Mouse (Mus musculus) liver, adult 2 months (tissue): ENCODE results near the gene Per1. TPM values are rescaled to one million over a fixed set of nuclear protein-coding genes. Genes with fewer than 3 reads are reported as not detected.

Experiments used
- DNase-seq: peaks from one replicate; pipeline ENCODE4 v3.0.0-alpha.2; 2011; ENCODE audit warnings: low read depth, low spot score; ENCODE audit errors: extremely low read depth
- H3K27ac ChIP-seq: fragments of 200-500 bp; replicated peaks from 2 replicates; pipeline ENCODE4 v1.5.1; 2012; ENCODE audit warnings: low read depth, mild to moderate bottlenecking, control low read depth, inconsistent platforms, low read length; ENCODE audit not compliant: insufficient read depth
- H3K27me3 ChIP-seq: fragments of 200-500 bp; 2 replicates; pipeline ENCODE4 v1.6.1; 2012; ENCODE audit warnings: mild to moderate bottlenecking, moderate library complexity, low read length, inconsistent platforms; ENCODE audit not compliant: control insufficient read depth, insufficient read depth
- H3K36me3 ChIP-seq: fragments of 200-500 bp; 2 replicates; pipeline ENCODE4 v1.6.1; 2012; ENCODE audit warnings: low read length, inconsistent platforms; ENCODE audit not compliant: control insufficient read depth, insufficient read depth
- H3K4me1 ChIP-seq: fragments of 200-500 bp; 2 replicates; pipeline ENCODE4 v1.6.1; 2011; ENCODE audit warnings: low read length; ENCODE audit not compliant: control insufficient read depth, insufficient read depth
- H3K4me3 ChIP-seq: fragments of 200-500 bp; 2 replicates; pipeline ENCODE4 v1.5.1; 2011; ENCODE audit warnings: low read depth, mild to moderate bottlenecking, control low read depth, low read length, moderate library complexity; ENCODE audit not compliant: insufficient read depth
- H3K79me2 ChIP-seq: fragments of 200-500 bp; 2 replicates; pipeline ENCODE4 v1.6.1; 2012; ENCODE audit warnings: inconsistent platforms, mild to moderate bottlenecking, low read length, moderate library complexity; ENCODE audit not compliant: control insufficient read depth, insufficient read depth
- H3K9ac ChIP-seq: fragments of 200-500 bp; 2 replicates; pipeline ENCODE4 v1.6.1; 2012; ENCODE audit warnings: low read depth, mild to moderate bottlenecking, control low read depth, inconsistent platforms, low read length
- CTCF ChIP-seq: fragments of 200-500 bp; IDR thresholded peaks from 2 replicates; pipeline ENCODE4 v1.5.1; 2011; ENCODE audit warnings: low read depth, low read length, control low read depth
- POLR2A ChIP-seq: fragments of 200-500 bp; IDR thresholded peaks from 2 replicates; pipeline ENCODE4 v1.6.1; 2011; ENCODE audit warnings: low read length, control low read depth; ENCODE audit not compliant: insufficient read depth; ENCODE audit errors: extremely low read depth
- WGBS: fragments of 180-500 bp; shearing (Covaris S2); methylation state at CpG from one replicate; pipeline ENCODE4 v1.1.7; 2018; 5-methylcytosine and 5-hydroxymethylcytosine counted together
- polyA plus RNA-seq: library from polyadenylated mRNA; depleted of rRNA; stranded (reverse); fragments of >200 nt; gene quantifications from 2 replicates; pipeline ENCODE4 v1.2.3, GENCODE M21; 2012
- total RNA-seq: library from RNA; depleted of rRNA; stranded (reverse); fragments of >200 nt; gene quantifications from 2 replicates; pipeline ENCODE4 v1.2.3, GENCODE M21; 2014

Gene Per1
- total and polyA plus RNA-seq, 2 experiments = 4.6 to 8.0 TPM

DNA sequence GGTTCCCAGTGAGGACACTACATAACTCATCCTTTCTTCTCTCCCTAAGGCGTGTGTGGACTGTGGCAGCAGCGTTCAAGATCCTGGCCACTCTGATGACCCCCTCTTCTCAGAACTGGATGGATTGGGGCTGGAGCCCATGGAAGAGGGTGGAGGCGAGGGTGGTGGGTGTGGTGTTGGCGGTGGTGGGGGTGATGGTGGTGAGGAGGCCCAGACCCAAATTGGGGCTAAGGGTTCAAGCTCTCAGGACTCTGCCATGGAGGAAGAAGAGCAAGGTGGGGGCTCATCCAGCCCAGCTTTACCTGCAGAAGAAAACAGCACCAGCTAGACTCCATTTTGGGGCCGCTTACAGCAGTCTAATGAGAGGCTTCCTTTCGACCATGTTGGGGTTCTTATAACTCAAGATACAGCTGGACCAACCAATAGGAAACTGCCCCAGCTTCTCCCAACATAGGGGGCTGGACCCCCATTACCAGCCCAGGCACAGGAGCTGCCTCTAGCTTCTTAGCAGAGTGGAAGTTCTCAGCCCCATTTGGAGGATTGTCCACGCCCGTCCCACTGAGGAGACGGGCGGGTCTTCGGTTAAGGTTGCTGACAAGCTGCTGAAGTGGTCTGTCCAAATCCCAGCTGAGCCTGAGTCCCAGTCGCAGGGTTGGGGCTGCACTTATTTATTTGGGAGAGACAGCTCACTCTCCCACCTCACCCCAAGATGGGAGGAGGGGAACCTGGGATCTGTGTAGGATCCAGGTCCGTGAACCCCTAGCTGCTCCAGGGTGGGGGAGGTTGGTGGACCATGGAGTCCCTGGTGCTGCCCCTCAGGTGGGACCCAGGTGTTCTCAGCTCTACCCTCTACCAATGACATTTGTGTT is 14.2 kb downstream of the Per1 start:
- H3K27ac ChIP-seq = no peak overlapping the region
- H3K79me2 ChIP-seq = no peaks in the 10 kb centered on the region
- H3K9ac ChIP-seq = no peak overlapping the region
- no peak for DNase-seq
- H3K36me3 ChIP-seq = peaks cover 39% of the 10 kb centered on the region
- H3K4me3 ChIP-seq = no peak overlapping the region
- peaks cover 4% of the 10 kb centered on the region for H3K4me1 ChIP-seq
- H3K27me3 ChIP-seq = no peaks in the 10 kb centered on the region
- WGBS = 94% methylated on average over 13 of the region's 13 CpGs
- TF ChIP-seq POLR2A = no peak
- no peak for TF ChIP-seq CTCF

DNA sequence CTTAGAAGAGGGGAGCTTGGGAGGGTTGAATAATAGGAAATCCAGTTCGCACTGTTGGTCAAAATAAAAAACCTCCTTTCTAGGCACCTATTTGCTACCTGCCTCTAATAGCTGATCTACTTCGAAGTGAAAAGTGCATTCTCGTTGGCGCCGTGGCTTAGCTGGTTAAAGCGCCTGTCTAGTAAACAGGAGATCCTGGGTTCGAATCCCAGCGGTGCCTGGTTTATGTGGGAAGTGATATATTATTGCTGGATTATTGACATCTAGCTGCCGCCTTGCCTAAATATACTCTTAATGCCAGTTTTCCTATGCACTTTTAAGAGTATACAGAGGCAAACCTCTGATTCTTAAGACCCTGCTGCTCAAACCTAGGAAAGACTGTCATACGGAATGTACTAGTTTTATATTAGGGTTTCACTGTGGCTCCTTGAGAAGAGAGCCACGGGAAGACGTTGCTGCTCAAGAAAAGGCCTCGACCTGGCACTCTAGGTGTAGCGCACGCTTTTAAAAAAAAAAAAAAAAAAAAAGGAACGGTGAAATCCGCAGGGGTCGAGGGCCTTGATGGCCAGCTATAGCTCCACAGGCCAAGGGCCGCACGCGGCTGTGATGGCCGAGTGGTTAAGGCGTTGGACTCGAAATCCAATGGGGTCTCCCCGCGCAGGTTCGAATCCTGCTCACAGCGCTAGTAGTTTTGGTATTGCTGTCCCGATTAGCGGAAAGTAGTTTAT is 15.5 kb downstream of the Per1 start:
- H3K36me3 ChIP-seq = peaks cover 30% of the 10 kb centered on the region
- H3K79me2 ChIP-seq = no peaks in the 10 kb centered on the region
- H3K27ac ChIP-seq = no peak overlapping the region
- DNase-seq = peak; percentile 78
- TF ChIP-seq POLR2A = 0 out of 2 replicates have a peak, but pooled peaks have one; percentile 13
- no peak for TF ChIP-seq CTCF
- H3K4me3 ChIP-seq = no peak overlapping the region; the same call in 1 of the 2 replicates
- H3K27me3 ChIP-seq = no peaks in the 10 kb centered on the region
- 7% methylated on average over 30 of the region's 30 CpGs for WGBS
- H3K4me1 ChIP-seq = peaks cover 10% of the 10 kb centered on the region
- no peak overlapping the region for H3K9ac ChIP-seq

DNA sequence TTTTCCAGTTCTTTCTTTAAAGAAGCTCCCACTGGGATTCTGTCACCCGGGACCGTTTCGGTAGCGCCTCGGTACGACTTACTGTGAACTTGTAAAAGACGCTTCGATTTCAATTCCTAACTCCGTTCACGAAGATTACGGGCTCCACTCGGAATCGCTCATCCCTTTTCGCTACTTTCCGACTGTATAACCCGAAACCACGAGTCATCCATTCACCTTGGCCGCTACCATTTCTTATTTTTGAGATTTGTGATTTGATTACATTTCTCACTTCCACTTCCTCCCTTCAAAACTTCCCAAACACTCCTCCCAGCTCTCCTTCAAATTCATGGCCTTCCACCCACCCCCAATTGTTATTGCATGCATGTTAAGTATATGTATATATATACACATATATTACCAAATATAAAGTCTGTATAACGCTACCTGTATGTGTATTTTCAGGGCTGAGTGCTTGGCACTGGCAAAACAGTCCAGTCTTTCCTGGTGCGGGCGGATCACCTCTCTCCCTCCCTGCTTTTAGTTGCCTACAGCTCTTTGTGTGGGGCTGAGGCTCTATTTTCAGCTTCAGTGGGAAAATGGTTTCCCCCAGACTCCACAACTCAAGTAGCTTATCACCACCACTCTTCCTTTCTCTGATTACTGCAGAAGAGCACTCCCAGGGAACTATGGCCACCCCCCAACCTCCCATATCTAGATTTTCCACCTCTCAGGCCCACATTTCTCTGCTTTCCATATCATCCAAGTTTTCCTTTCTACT is 16.2 kb downstream of the Per1 start:
- Histone ChIP-seq H3K9ac (no peak overlapping the region), H3K36me3 (peaks cover 23% of the 10 kb centered on the region), H3K27me3 (no peaks in the 10 kb centered on the region), H3K27ac (no peak overlapping the region), H3K4me3 (no peak overlapping the region), H3K79me2 (no peaks in the 10 kb centered on the region), H3K4me1 (peaks cover 10% of the 10 kb centered on the region)
- no peak for TF ChIP-seq CTCF
- WGBS = 23% methylated on average over 21 of the region's 21 CpGs
- no peak for DNase-seq

DNA sequence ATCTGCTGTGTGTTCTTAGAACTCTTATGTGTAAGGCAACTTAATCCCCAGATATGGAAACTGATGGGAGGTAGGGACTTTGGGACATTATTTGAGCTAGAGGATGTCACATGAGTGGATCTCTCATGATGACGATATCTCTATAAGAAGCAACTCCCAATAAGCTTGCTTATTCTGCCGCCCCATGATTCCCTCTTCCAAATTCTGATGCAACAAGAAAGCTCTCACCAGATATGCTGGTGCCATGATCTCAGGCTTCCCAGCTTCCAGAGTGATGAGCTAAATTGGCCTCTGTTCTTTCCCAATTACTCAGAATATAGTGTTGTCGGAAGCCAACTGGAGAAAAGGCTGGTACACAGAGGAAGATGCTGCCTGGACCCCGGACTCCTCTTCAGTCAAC is 16.8 kb downstream of the Per1 start:
- Histone ChIP-seq H3K27ac (no peak overlapping the region), H3K36me3 (peaks cover 21% of the 10 kb centered on the region), H3K27me3 (no peaks in the 10 kb centered on the region), H3K4me1 (peaks cover 10% of the 10 kb centered on the region), H3K79me2 (no peaks in the 10 kb centered on the region), H3K9ac (no peak overlapping the region), H3K4me3 (no peak overlapping the region)
- no peak for TF ChIP-seq POLR2A
- no peak for TF ChIP-seq CTCF
- DNase-seq = peak; percentile 7
- 68% methylated on average over 4 of the region's 4 CpGs for WGBS

DNA sequence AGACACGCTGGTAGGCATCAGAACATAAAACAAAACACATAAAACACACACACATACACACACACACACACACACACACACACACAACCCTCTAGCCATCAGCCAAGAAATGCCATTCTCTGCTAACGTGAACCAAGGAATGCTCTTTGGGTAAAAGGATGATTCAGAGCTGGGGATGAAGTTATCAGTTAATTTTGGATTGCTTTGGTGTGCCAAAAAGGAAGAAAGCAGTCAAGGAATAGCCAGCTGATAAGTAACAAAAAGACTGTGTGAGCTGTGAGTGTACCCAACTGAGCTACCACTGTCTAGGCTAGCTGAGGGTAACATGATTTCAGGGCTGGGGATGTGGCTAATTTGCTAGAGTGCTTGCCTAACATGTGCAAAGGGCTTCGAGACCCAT is 19.0 kb downstream of the Per1 start:
- no peak overlapping the region for H3K4me3 ChIP-seq
- H3K9ac ChIP-seq = no peak overlapping the region
- H3K4me1 ChIP-seq = peaks cover 14% of the 10 kb centered on the region
- WGBS = 49% methylated on average over 3 of the region's 3 CpGs
- H3K36me3 ChIP-seq = peaks cover 5% of the 10 kb centered on the region
- DNase-seq = no peak
- H3K27me3 ChIP-seq = no peaks in the 10 kb centered on the region
- TF ChIP-seq POLR2A = no peak
- no peak for TF ChIP-seq CTCF
- H3K79me2 ChIP-seq = no peaks in the 10 kb centered on the region
- peak overlapping the region; percentile 69 for H3K27ac ChIP-seq
